Mouse (Mus musculus): ENCODE data around the gene Kctd4.
A peak's percentile ranks its signal among the peaks of the same experiment; 100 is the strongest.

The Kctd4 gene

DNA sequence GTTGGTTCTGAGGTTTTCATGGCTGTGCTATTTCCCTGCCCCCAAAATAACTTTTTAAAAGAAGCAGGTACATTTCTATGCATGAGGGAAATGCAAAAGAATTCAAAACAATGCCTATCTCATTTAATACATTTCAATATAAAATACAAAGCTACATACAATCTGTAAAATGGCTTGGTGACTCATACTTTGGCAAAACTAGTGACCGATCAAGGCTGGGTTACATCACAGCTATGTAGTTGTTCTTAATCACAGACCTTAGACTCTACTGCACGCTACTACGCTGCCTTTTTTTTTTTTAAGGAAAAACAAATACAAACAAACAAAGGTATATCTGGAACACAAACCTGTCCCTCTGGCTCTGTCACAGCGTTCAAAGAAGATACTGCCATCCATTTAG, 37.6 kb downstream of the Kctd4 start:
- DNase-seq, result no peak

GRCm38 (mm10) chr14:75998082-75998481, 43.3 kb downstream of the Kctd4 start:
- DNase-seq, result no peak

GRCm38 (mm10) chr14:76001781-76002180, 47.0 kb downstream of the Kctd4 start:
- DNase-seq, result no peak

DNA sequence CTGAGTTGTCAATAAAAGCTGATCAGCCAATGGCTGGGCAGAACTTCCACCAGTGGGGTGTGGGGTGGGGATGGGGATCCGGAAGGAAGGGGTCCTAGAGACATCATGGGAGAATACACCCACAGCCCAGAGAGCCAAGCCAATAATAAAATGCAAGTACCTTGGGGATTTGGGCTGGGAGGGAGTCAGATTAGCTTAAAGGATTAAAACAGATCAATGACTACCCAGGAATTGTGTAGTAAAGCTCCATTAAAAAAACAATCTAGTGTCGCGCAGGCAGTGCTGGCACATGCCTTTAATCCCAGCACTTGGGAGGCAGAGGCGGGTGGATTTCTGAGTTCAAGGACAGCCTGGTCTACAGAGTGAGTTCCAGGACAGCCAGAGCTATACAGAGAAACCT, 50.2 kb downstream of the Kctd4 start:
- DNase-seq, result no peak

DNA sequence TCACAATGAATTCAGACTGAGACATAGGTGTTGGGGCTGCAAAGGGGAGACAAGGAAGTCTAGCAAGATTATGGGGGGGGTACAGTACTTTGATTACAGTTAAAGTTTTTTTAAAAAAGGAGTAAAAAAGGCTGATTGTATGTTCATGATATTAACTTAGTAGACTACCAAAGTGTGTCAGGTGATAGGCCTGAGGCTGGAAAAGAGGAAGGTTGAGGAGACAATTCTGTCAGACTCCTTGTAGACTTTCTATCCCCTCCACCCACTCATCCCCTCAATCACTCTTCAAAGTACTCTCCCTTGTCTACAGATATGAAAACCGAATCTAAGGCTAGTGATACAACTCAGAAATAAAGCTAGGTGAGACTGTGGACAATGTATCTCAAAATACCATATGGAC, 53.4 kb downstream of the Kctd4 start:
- DNase-seq, result no peak

- DNase-seq, result no peak
These were observed 54.4 kb downstream of the Kctd4 start for GRCm38 (mm10) chr14:76009185-76009584.

- DNase-seq, result peak; percentile 94
These were observed 55.6 kb downstream of the Kctd4 start, which contains the start of gene Gtf2f2 for GRCm38 (mm10) chr14:76010102-76011061. Gtf2f2 (minus strand) TSS chr14:76010865.

- DNase-seq, result no peak
These were observed 56.3 kb downstream of the Kctd4 start for GRCm38 (mm10) chr14:76011062-76011457.

- DNase-seq, result no peak
These were observed 59.5 kb downstream of the Kctd4 start for GRCm38 (mm10) chr14:76014331-76014730.

All from right cerebral cortex, postnatal 14 days (tissue).